Mouse (Mus musculus) forebrain, embryonic 16.5 days (tissue): ENCODE results near the gene Lekr1. TPM values are rescaled to one million over a fixed set of nuclear protein-coding genes. Genes with fewer than 3 reads are reported as not detected.
A peak's percentile ranks its signal among the peaks of the same experiment; 100 is the strongest.
"Not testable (repeated sequence)": the region's sequence is repeated elsewhere in the genome, so short reads cannot be mapped to it uniquely, and the experiment has no call there.

Source experiments
- ATAC-seq: fragments of 200-750 bp; cut with Nextera tagmentation; 2 replicates; pipeline ENCODE4 v1.8.0; 2017; ENCODE audit warnings: mild to moderate bottlenecking, moderate library complexity
- H3K27ac ChIP-seq: fragments of 300-500 bp; sonication (generic); 2 replicates; pipeline ENCODE4 v1.5.1; 2014; ENCODE audit warnings: low read length, control low read depth
- H3K27me3 ChIP-seq: fragments of 300-500 bp; sonication (generic); replicated peaks from 2 replicates; pipeline ENCODE4 v1.6.1; 2014; ENCODE audit warnings: low read length; ENCODE audit not compliant: control insufficient read depth, insufficient read depth
- H3K36me3 ChIP-seq: fragments of 300-500 bp; sonication (generic); 2 replicates; pipeline ENCODE4 v1.6.1; 2014; ENCODE audit not compliant: control insufficient read depth, insufficient read depth
- H3K4me1 ChIP-seq: fragments of 300-500 bp; sonication (generic); replicated peaks from 2 replicates; pipeline ENCODE4 v1.6.1; 2014; ENCODE audit warnings: low read length; ENCODE audit not compliant: control insufficient read depth, insufficient read depth
- H3K4me2 ChIP-seq: fragments of 300-500 bp; sonication (generic); 2 replicates; pipeline ENCODE4 v1.6.1; 2014; ENCODE audit warnings: mild to moderate bottlenecking, low read length, control low read depth
- H3K4me3 ChIP-seq: fragments of 300-500 bp; sonication (generic); replicated peaks from 2 replicates; pipeline ENCODE4 v1.5.1; 2014; ENCODE audit warnings: mild to moderate bottlenecking, low read length, control low read depth
- H3K9ac ChIP-seq: fragments of 300-500 bp; sonication (generic); replicated peaks from 2 replicates; pipeline ENCODE4 v1.6.1; 2014; ENCODE audit warnings: low read depth, low read length, control low read depth
- H3K9me3 ChIP-seq: fragments of 300-500 bp; sonication (generic); 2 replicates; pipeline ENCODE4 v1.6.1; 2016; ENCODE audit warnings: low read length; ENCODE audit not compliant: control insufficient read depth
- WGBS: fragments of 180-500 bp; shearing (Covaris S2); extraction: QIAGEN DNeasy Blood & Tissue Kit; methylation state at CpG from one replicate; pipeline ENCODE4 v1.1.7; 2014; 5-methylcytosine and 5-hydroxymethylcytosine counted together
- polyA plus RNA-seq: library from polyadenylated mRNA; unstranded; fragments of >200 nt; fragmentation: Nextera tagmentation; extraction: Ambion mirVana; gene quantifications from 2 replicates; pipeline ENCODE4 v1.2.1, GENCODE M21; 2015

The Lekr1 gene
- polyA plus RNA-seq, 1 experiment from 2014 or later = 7.9 TPM

GRCm38 (mm10) chr3:65722897-65723296, 56.9 kb downstream of the Lekr1 start:
- no peak for ATAC-seq
- Histone ChIP-seq H3K4me3 (no peak overlapping the region), H3K9ac (no peak overlapping the region), H3K4me1 (no peaks in the 10 kb centered on the region), H3K36me3 (no peaks in the 10 kb centered on the region), H3K27ac (no peak overlapping the region), H3K9me3 (no peaks in the 10 kb centered on the region), H3K4me2 (no peak overlapping the region), H3K27me3 (no peaks in the 10 kb centered on the region)
- WGBS = 84% methylated on average over 4 of the region's 4 CpGs

- no peaks in the 10 kb centered on the region for H3K36me3 ChIP-seq
- no peak overlapping the region for H3K4me2 ChIP-seq
- WGBS = 88% methylated on average over 4 of the region's 4 CpGs
- no peaks in the 10 kb centered on the region for H3K4me1 ChIP-seq
- H3K27me3 ChIP-seq = no peaks in the 10 kb centered on the region
- H3K4me3 ChIP-seq = no peak overlapping the region
- H3K9ac ChIP-seq = no peak overlapping the region
- no peak overlapping the region for H3K27ac ChIP-seq
- ATAC-seq = no peak
- H3K9me3 ChIP-seq = no peaks in the 10 kb centered on the region
Measured at GRCm38 (mm10) chr3:65723664-65724063, 57.6 kb downstream of the Lekr1 start.

- 74% methylated on average over 4 of the region's 4 CpGs for WGBS
- no peak for ATAC-seq
Measured at GRCm38 (mm10) chr3:65737816-65738215, 71.8 kb downstream of the Lekr1 start.

GRCm38 (mm10) chr3:65744936-65745335, 78.9 kb downstream of the Lekr1 start:
- no peak overlapping the region for H3K27ac ChIP-seq
- H3K9ac ChIP-seq = no peak overlapping the region
- no peak overlapping the region for H3K4me2 ChIP-seq
- H3K4me3 ChIP-seq = no peak overlapping the region
- WGBS = 32% methylated on average over 4 of the region's 4 CpGs
- no peaks in the 10 kb centered on the region for H3K36me3 ChIP-seq
- ATAC-seq = no peak
- H3K4me1 ChIP-seq = no peaks in the 10 kb centered on the region
- H3K27me3 ChIP-seq = no peaks in the 10 kb centered on the region
- no peaks in the 10 kb centered on the region for H3K9me3 ChIP-seq

More at GRCm38 (mm10) chr3:65737816-65738215, 71.8 kb downstream of the Lekr1 start:
- H3K9me3 ChIP-seq = no peaks in the 10 kb centered on the region
- no peaks in the 10 kb centered on the region for H3K4me1 ChIP-seq
- H3K27ac ChIP-seq = no peak overlapping the region
- H3K9ac ChIP-seq = no peak overlapping the region
- no peaks in the 10 kb centered on the region for H3K27me3 ChIP-seq
- no peak overlapping the region for H3K4me2 ChIP-seq
- no peak overlapping the region for H3K4me3 ChIP-seq
- no peaks in the 10 kb centered on the region for H3K36me3 ChIP-seq

- Histone ChIP-seq H3K27me3 (no peaks in the 10 kb centered on the region), H3K9me3 (no peaks in the 10 kb centered on the region), H3K4me1 (peaks cover 14% of the 10 kb centered on the region), H3K27ac (no peak overlapping the region), H3K4me2 (no peak overlapping the region), H3K9ac (no peak overlapping the region), H3K36me3 (no peaks in the 10 kb centered on the region), H3K4me3 (no peak overlapping the region)
- peak; percentile 37; the same call in 1 of the 2 replicates for ATAC-seq
- WGBS = 68% methylated on average over 20 of the region's 20 CpGs
Measured at GRCm38 (mm10) chr3:65764511-65765508, 98.8 kb downstream of the Lekr1 start.

- Histone ChIP-seq H3K9ac (no peak overlapping the region), H3K4me1 (peaks cover 14% of the 10 kb centered on the region), H3K27ac (no peak overlapping the region), H3K27me3 (no peaks in the 10 kb centered on the region), H3K4me2 (no peak overlapping the region), H3K9me3 (no peaks in the 10 kb centered on the region), H3K36me3 (no peaks in the 10 kb centered on the region), H3K4me3 (no peak overlapping the region)
- ATAC-seq = no peak
Measured at GRCm38 (mm10) chr3:65766387-65766786, 100.4 kb downstream of the Lekr1 start.

GRCm38 (mm10) chr3:65767202-65767862, 101.3 kb downstream of the Lekr1 start:
- peaks cover 14% of the 10 kb centered on the region for H3K4me1 ChIP-seq
- peak overlapping the region; percentile 84 for H3K27ac ChIP-seq
- WGBS = 10% methylated on average over 6 of the region's 6 CpGs
- no peaks in the 10 kb centered on the region for H3K9me3 ChIP-seq
- H3K4me2 ChIP-seq = no peak overlapping the region
- H3K36me3 ChIP-seq = no peaks in the 10 kb centered on the region
- H3K9ac ChIP-seq = no peak overlapping the region
- peak; percentile 72 for ATAC-seq
- no peaks in the 10 kb centered on the region for H3K27me3 ChIP-seq
- H3K4me3 ChIP-seq = no peak overlapping the region

- WGBS = 84% methylated on average over 5 of the region's 7 CpGs
- H3K9me3 ChIP-seq, H3K27me3 ChIP-seq, H3K27ac ChIP-seq, H3K9ac ChIP-seq, ATAC-seq, H3K36me3 ChIP-seq, H3K4me3 ChIP-seq, H3K4me2 ChIP-seq: not testable (repeated sequence)
- peaks cover 14% of the 10 kb centered on the region for H3K4me1 ChIP-seq
Measured at GRCm38 (mm10) chr3:65769666-65770065, 103.6 kb downstream of the Lekr1 start.

GRCm38 (mm10) chr3:65773910-65774309, 107.9 kb downstream of the Lekr1 start:
- H3K9me3 ChIP-seq = no peaks in the 10 kb centered on the region
- H3K27ac ChIP-seq = no peak overlapping the region
- 67% methylated on average over 1 of the region's 1 CpGs for WGBS
- no peaks in the 10 kb centered on the region for H3K36me3 ChIP-seq
- ATAC-seq = no peak
- H3K4me1 ChIP-seq = no peaks in the 10 kb centered on the region
- H3K4me2 ChIP-seq = no peak overlapping the region
- H3K9ac ChIP-seq = no peak overlapping the region
- H3K27me3 ChIP-seq = no peaks in the 10 kb centered on the region
- H3K4me3 ChIP-seq = no peak overlapping the region
